Mouse (Mus musculus) olfactory bulb, adult 2 months (tissue): ENCODE measurements around the gene Tmem72. TPM values are rescaled to one million over a fixed set of nuclear protein-coding genes. Genes with fewer than 3 reads are reported as not detected.

Source experiments
- H3K27ac ChIP-seq: fragments of 200-500 bp; 2 replicates; pipeline ENCODE4 v1.5.1; 2012; ENCODE audit warnings: low read depth, low read length; ENCODE audit not compliant: insufficient read depth
- H3K4me1 ChIP-seq: fragments of 200-500 bp; 2 replicates; pipeline ENCODE4 v1.6.1; 2012; ENCODE audit warnings: low read length; ENCODE audit not compliant: control insufficient read depth, insufficient read depth
- H3K4me3 ChIP-seq: fragments of 200-500 bp; 2 replicates; pipeline ENCODE4 v1.5.1; 2012; ENCODE audit warnings: mild to moderate bottlenecking, low read depth, low read length, moderate library complexity; ENCODE audit not compliant: insufficient read depth
- CTCF ChIP-seq: fragments of 200-500 bp; IDR thresholded peaks from 2 replicates; pipeline ENCODE4 v1.5.1; 2012; ENCODE audit warnings: low read depth, mild to moderate bottlenecking, low read length, moderate library complexity; ENCODE audit not compliant: insufficient read depth
- POLR2A ChIP-seq: fragments of 200-500 bp; IDR thresholded peaks from 2 replicates; pipeline ENCODE4 v1.6.1; 2012; ENCODE audit warnings: mild to moderate bottlenecking, low read depth, low read length, moderate library complexity; ENCODE audit not compliant: insufficient read depth
- WGBS: fragments of 180-500 bp; shearing (Covaris S2); methylation state at CpG from one replicate; pipeline ENCODE4 v1.1.7; 2018; 5-methylcytosine and 5-hydroxymethylcytosine counted together
- polyA plus RNA-seq: library from polyadenylated mRNA; stranded (reverse); fragments of >200 nt; gene quantifications from 2 replicates; pipeline ENCODE4 v1.2.4, GENCODE M21; 2012; ENCODE audit warnings: low replicate concordance; ENCODE audit not compliant: missing spikeins, insufficient read depth, insufficient read length

Tmem72 gene
- polyA plus RNA-seq, 1 experiment: not detected

DNA sequence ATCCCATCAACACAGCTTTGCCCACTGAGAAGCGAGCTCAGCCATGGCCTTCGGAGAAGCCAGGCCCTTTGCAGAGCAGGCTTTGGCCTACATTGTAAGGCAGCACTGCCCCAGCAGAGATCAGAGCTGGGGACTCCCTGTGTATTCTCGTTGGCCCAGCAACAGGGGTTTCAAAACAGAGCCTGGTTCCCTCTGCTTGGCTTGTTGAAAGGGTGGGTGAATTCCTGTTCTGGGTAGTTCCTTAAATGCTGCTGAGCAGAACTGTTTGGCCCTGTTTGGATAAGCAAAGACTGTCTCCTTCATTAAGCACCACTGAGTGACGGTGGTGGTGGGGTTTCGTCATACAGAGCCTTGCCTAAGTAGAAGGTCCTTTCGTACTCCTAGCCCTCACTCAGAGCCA, 52.7 kb downstream of the Tmem72 start:
- WGBS: 80% methylated on average over 6 of the region's 6 CpGs
- Histone ChIP-seq H3K4me1 (no peaks in the 10 kb centered on the region), H3K4me3 (no peak overlapping the region), H3K27ac (no peak overlapping the region)
- TF ChIP-seq CTCF: no peak
- TF ChIP-seq POLR2A: no peak

DNA sequence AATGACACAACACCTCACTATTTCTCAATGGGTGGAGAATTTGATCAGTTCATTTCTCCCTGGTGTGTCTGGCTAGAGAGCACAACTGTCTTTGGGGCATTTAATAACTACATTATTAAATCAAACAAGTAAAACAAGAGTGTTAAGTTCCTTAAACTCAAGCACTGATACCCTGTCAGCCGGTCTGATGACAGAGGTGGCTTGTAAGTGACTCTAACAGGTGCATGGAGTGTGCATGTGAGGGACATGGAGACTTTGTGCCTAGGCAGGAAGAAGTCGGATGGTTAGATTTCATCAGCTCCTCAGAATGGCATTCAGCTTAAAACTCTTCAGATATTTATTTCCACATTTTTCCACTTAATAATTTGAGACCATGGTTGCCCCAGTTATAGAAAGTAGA, 53.3 kb downstream of the Tmem72 start:
- no peak overlapping the region for H3K4me3 ChIP-seq
- no peaks in the 10 kb centered on the region for H3K4me1 ChIP-seq
- WGBS: 91% methylated on average over 2 of the region's 2 CpGs
- no peak overlapping the region for H3K27ac ChIP-seq
- TF ChIP-seq CTCF (no peak), POLR2A (no peak)

DNA sequence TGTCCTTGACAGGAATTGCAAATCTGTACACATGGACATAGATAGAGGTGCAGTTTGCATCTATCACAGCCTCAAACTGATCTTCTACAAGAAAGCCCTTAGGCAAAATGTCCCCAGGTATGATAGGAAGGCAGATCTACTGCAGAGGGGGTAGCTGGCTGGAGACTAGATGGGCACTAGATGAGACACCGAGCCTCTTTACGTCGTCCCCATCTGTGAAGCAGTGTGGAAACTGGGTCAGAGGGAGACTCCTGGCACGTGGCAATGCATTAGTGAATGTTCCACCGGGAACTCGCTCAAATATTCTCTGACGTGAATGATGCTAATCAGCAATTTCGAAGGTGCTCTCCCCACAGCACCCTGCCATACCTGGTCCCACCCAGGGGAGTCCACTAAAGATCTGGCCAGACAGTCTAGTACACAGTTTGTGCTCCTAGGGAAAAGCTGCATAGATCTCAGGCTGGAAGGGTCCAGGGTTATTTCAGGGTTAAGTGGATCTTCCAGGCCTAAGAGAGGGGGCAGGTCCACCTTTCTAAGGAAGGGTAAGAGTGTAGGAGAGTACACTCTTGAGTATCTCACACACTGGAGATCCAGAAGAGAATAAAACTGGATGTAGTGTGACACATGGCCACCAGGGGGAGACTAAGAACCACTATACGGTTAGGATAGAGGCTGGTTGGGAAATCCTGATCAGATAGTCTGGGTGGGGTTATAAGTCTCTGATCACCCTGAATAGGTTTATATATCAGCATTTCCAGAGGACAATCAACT, 62.8 kb downstream of the Tmem72 start:
- no peak overlapping the region for H3K4me3 ChIP-seq
- peaks cover 4% of the 10 kb centered on the region; the same call in 1 of the 2 replicates for H3K4me1 ChIP-seq
- H3K27ac ChIP-seq: no peak overlapping the region
- 46% methylated on average over 9 of the region's 9 CpGs for WGBS
- TF ChIP-seq CTCF (no peak), POLR2A (no peak)

DNA sequence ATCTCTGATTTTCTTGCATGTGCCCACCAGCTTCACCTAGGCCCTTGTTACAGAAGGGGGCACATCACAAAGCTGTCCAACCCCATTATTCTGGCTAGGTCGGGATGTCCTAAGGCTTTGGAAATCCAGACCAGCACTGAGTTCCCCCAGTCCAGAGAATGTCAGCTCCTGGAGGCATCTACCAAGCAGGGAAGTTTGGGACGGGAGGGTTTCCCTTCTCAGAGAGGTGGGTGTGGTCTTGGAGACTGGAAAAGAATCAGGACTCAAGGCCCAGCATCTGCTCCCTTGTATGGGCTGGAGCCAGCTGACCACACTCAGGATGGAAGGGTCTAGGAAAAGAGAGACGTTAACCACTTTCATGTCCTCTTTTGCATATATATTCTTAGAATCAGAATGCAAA, 63.5 kb downstream of the Tmem72 start:
- WGBS: 91% methylated on average over 3 of the region's 3 CpGs
- H3K27ac ChIP-seq: no peak overlapping the region
- TF ChIP-seq POLR2A (no peak), CTCF (no peak)
- H3K4me3 ChIP-seq: no peak overlapping the region
- H3K4me1 ChIP-seq: peaks cover 4% of the 10 kb centered on the region; the same call in 1 of the 2 replicates

DNA sequence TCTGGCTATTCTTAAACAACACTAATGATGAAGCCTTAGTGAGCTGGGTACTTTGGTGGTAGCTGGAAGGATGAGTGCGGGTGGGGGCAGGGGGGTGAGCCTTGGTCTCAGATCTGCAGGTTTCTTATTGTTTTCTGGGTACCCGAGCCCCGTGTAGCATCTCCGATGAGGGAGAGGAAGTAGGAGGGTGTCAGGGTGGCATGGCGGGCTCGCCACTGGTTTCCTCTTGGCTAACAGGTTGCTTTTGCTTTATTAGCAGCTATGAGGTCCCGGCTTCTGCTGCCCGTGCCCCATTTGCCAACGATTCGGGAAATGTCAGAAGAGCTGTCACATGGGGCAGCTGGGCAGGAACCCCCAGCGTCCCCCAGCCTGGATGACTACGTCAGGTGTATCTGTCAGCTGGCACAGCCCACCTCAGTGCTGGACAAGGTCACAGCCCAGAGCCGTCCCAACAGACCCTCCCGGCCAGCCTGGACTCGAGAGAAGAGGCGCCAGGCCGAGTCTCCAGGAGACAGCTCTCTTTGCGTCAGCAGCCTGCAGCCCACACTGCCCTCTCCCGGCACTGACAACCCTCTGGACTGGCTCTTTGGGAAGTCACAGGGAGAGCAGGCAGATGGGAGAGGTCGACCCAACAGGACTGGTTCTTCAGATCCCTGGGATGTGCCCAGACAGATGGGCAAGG, 65.1 kb downstream of the Tmem72 start:
- H3K4me1 ChIP-seq: peaks cover 4% of the 10 kb centered on the region; the same call in 1 of the 2 replicates
- H3K4me3 ChIP-seq: no peak overlapping the region
- 84% methylated on average over 20 of the region's 20 CpGs for WGBS
- no peak for TF ChIP-seq POLR2A
- TF ChIP-seq CTCF: no peak
- no peak overlapping the region for H3K27ac ChIP-seq

DNA sequence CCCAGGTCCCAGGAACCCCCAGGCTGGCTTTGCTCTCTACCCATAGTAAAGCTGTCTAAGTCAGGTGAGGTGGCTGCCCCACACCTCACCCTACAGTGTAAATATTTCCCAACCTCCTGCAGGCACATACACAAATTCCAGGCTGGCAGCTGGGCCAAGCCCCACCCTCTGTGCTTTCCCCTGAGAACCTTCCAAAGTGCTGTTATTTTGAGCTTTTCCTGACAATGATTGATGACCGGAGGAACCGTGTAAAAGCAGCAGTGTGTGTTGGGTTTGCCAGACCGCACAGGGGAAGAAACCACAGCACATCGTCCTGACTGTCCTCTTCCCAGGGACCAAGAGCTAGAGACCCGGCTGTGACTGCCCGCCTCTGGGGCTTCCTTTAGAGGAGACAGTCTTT, 66.3 kb downstream of the Tmem72 start, which contains the start of gene Depp1:
Depp1 (plus strand) TSS at position 204 of the 400 bp plus-strand sequence.
- H3K27ac ChIP-seq: no peak within 1 kb of the TSS
- no peak within 1 kb of the TSS for H3K4me3 ChIP-seq
- WGBS: 69% methylated on average over 6 of the region's 6 CpGs
- H3K4me1 ChIP-seq: peaks cover 4% of the 10 kb centered on the region; the same call in 1 of the 2 replicates
- no peak for TF ChIP-seq POLR2A
- TF ChIP-seq CTCF: no peak

DNA sequence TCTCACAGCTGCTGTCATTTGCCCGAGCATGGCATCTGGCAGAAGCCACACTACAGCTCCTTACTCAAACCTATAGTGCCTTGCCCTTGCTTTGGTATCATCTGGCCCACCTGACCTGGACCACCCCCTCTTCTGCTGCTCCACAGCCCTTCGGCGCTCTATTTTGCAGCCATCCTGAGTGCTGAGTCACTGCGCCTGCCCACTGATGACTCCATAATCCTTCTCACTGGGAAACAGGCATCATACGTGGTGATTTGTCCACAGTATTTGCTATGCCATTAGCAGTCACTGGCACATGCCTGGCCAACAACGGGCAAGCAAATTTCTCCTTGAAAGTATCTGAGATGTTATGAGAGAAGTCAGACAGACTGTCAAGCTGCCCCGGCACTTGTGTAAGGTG, 66.9 kb downstream of the Tmem72 start:
- Histone ChIP-seq H3K4me3 (no peak overlapping the region), H3K27ac (no peak overlapping the region), H3K4me1 (peaks cover 4% of the 10 kb centered on the region; the same call in 1 of the 2 replicates)
- TF ChIP-seq CTCF (no peak), POLR2A (no peak)
- 79% methylated on average over 7 of the region's 7 CpGs for WGBS

DNA sequence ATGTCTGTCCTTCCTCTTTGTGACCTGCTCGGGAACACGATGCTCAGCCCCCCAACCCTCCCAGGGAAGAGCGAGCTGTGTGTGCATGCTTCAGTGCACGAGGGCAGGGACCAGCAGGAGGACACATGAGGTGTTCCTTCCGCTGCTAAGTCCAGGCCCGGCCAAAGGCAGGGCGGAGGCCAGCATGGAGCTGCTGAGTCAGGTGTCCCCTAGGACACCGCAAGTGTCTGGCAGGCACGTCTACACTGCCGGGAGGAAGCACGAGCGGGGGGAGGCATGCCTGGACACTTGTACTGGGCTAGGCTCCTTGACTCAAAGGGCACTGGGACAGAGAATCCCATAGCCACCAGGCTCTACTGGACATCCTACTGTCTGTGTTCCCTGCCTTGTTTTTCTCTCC, 69.0 kb downstream of the Tmem72 start:
- Histone ChIP-seq H3K27ac (no peak overlapping the region), H3K4me1 (peaks cover 4% of the 10 kb centered on the region; the same call in 1 of the 2 replicates), H3K4me3 (no peak overlapping the region)
- TF ChIP-seq CTCF (no peak), POLR2A (no peak)
- WGBS: 83% methylated on average over 12 of the region's 12 CpGs

DNA sequence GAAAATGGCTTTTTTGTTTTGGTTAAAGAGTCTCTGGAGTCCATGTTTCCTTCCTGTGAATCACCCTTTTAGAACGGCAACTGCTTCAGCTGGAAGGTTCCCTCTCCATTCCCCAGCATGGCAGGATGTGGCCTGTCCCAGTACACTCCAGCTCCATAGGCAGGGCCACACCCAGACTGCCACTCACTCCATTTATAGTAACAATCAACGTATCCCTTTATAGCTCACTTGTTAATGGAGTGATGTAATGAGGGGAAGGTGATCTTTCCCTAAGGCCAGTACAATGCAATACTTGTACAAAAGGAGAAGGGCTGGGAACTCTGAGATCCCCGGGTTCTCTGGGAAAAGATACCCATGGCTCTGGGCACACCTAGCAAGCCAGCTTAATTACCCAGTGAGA, 72.4 kb downstream of the Tmem72 start:
- no peak for TF ChIP-seq CTCF
- no peak overlapping the region for H3K4me3 ChIP-seq
- WGBS: 65% methylated on average over 3 of the region's 3 CpGs
- H3K27ac ChIP-seq: no peak overlapping the region
- H3K4me1 ChIP-seq: no peaks in the 10 kb centered on the region
